In the genomic region with DNA sequence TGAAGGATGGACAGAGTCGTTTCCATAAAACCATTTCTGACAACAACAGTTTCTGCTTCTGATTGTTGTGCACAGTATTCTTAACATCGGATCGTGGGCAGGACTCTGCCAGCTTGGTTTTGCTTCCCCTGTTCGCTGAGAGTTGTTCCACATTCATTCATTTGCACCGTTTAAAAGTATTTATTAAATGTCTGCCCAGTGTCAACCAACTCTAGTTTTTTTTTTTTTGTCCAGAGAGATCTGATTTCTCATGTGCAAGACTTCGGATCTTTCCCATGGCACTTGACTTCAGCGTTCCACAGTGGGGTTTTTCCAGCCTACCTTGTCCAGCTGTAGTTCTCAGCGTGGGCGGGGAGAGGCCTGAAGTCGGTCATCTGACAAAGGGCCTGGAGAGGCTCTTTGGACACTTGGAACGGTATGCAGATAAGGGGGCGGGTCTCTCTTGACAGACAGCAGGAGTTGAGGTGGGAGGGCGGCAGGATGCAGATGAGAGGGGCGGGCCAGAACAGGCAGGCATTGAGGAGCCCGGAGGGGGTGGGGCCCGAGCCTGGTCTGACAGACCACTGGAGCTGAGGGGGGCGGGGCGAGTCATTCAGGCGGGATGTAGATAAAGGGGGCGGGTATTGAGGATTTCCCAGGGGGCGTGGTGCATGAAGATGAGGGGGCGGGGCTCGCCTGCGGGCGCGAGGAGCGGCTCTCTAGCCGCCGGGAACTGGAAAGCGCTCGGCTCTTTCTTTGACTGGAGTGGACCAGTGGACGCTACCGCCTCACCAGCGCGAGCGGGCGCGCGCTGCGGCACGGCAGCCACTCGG, we compare ENCODE assay signal across 8 mouse cellular contexts.
DNase-seq lines count a peak whose midpoint lies in the region; ATAC-seq lines count a peak whose summit lies in the region.

No protein-coding gene starts in this region.

- peak overlapping the region; percentile 89 for H3K9ac ChIP-seq in heart, embryonic 13.5 days
- H3K9ac ChIP-seq in liver, embryonic 11.5 days (ENCODE audit: low read depth, low read length) = peak overlapping the region; percentile 81

- 5% methylated on average over 41 of the region's 42 CpGs for WGBS in heart, embryonic 13.5 days
- WGBS in liver, embryonic 11.5 days = 8% methylated on average over 37 of the region's 42 CpGs

- H3K4me1 ChIP-seq in heart, embryonic 13.5 days = peaks cover 23% of the 10 kb centered on the region
- no peaks in the 10 kb centered on the region for H3K4me1 ChIP-seq in liver, embryonic 11.5 days (replicated peaks; ENCODE audit: control insufficient read depth, insufficient read depth, low read length)

- peak; percentile 94 for DNase-seq in c-Kit-positive CD71-negative TER-119-negative erythroid progenitor cells, embryonic 14.5 days (ENCODE audit: low read depth)
- DNase-seq in fibroblast of lung, adult 2 months (ENCODE audit: low read depth) = peak; percentile 98
- peak; percentile 100 for DNase-seq in kidney, postnatal 10 days
- DNase-seq in liver, embryonic 11.5 days (ENCODE audit: low spot score) = peak; percentile 98
- peak; percentile 46 for DNase-seq in naive thymus-derived CD4-positive, alpha-beta T cell, adult 2 months (ENCODE audit: low read depth)
- DNase-seq in splenic B cell, adult 2 months (ENCODE audit: low read depth, low spot score) = peak; percentile 87

- no peaks in the 10 kb centered on the region for H3K27me3 ChIP-seq in heart, embryonic 13.5 days (replicated peaks)
- H3K27me3 ChIP-seq in liver, embryonic 11.5 days (replicated peaks; ENCODE audit: control insufficient read depth, insufficient read depth, low read length) = no peaks in the 10 kb centered on the region
- no peaks in the 10 kb centered on the region for H3K27me3 ChIP-seq in splenic B cell, adult 2 months (ENCODE audit: control insufficient read depth, insufficient read depth, low read length, poor library complexity, severe bottlenecking)

- H3K9me3 ChIP-seq in heart, embryonic 13.5 days = no peaks in the 10 kb centered on the region
- H3K9me3 ChIP-seq in liver, embryonic 11.5 days (ENCODE audit: control insufficient read depth, low read length) = no peaks in the 10 kb centered on the region

- H3K4me2 ChIP-seq in heart, embryonic 13.5 days = peak overlapping the region; percentile 89
- H3K4me2 ChIP-seq in liver, embryonic 11.5 days = peak overlapping the region; percentile 100

- H3K4me3 ChIP-seq in heart, embryonic 13.5 days = peak overlapping the region; percentile 81
- peak overlapping the region; percentile 77 for H3K4me3 ChIP-seq in liver, embryonic 11.5 days (ENCODE audit: low read depth, low read length)

- peak; percentile 65 for ATAC-seq in CD4-positive, CD25-positive, alpha-beta regulatory T cell, adult 4 months
- peak; percentile 99 for ATAC-seq in heart, embryonic 13.5 days (ENCODE audit: extremely low read depth, insufficient number of reproducible peaks, low FRiP score, low TSS enrichment)
- ATAC-seq in liver, embryonic 11.5 days (replicated peaks; ENCODE audit: low FRiP score) = peak; percentile 97

- H3K36me3 ChIP-seq in heart, embryonic 13.5 days = no peaks in the 10 kb centered on the region
- H3K36me3 ChIP-seq in liver, embryonic 11.5 days (ENCODE audit: control insufficient read depth, insufficient read depth, low read length) = no peaks in the 10 kb centered on the region
- no peaks in the 10 kb centered on the region for H3K36me3 ChIP-seq in splenic B cell, adult 2 months (ENCODE audit: control insufficient read depth, insufficient read depth, low read length, poor library complexity, severe bottlenecking)

- H3K27ac ChIP-seq in heart, embryonic 13.5 days (replicated peaks) = peak overlapping the region; percentile 95
- peak overlapping the region; percentile 74 for H3K27ac ChIP-seq in liver, embryonic 11.5 days (ENCODE audit: low read depth, low read length)

Comparison
In these comparisons a context has a peak if more than half of its experiments do, and no peak if none do; other contexts are left out.
1. Peak in every context shown above with its lines: DNase-seq, ATAC-seq, H3K4me3 ChIP-seq and H3K27ac ChIP-seq.
2. DNase-seq: peak in every context shown above with its lines; median percentile 100 in kidney, postnatal 10 days; 98 in fibroblast of lung, adult 2 months; 98 in liver, embryonic 11.5 days; 94 in c-Kit-positive CD71-negative TER-119-negative erythroid progenitor cells, embryonic 14.5 days; 87 in splenic B cell, adult 2 months; 46 in naive thymus-derived CD4-positive, alpha-beta T cell, adult 2 months.